Mouse (Mus musculus) lung, postnatal 0 days (tissue): Measurements from ENCODE around the gene Nutm1. TPM values are rescaled to one million over a fixed set of nuclear protein-coding genes. Genes with fewer than 3 reads are reported as not detected.

Experiments
- ATAC-seq: fragments of 200-750 bp; cut with Nextera tagmentation; 2 replicates; pipeline ENCODE4 v1.8.0; 2017; ENCODE audit warnings: moderate library complexity
- DNase-seq: peaks from one replicate; pipeline ENCODE4 v3.0.0-alpha.2; 2016; ENCODE audit warnings: low spot score
- H3K27ac ChIP-seq: fragments of 300-500 bp; sonication (generic); 2 replicates; pipeline ENCODE4 v1.5.1; 2014; ENCODE audit warnings: antibody characterized with exemption, mild to moderate bottlenecking, low read length, mixed read lengths
- H3K27me3 ChIP-seq: fragments of 300-500 bp; sonication (generic); replicated peaks from 2 replicates; pipeline ENCODE4 v1.6.1; 2014; ENCODE audit warnings: low read length, mixed read lengths; ENCODE audit not compliant: insufficient read depth
- H3K36me3 ChIP-seq: fragments of 300-500 bp; sonication (generic); 2 replicates; pipeline ENCODE4 v1.6.1; 2014; ENCODE audit warnings: low read length, mixed read lengths; ENCODE audit not compliant: insufficient read depth
- H3K4me1 ChIP-seq: fragments of 300-500 bp; sonication (generic); 2 replicates; pipeline ENCODE4 v1.6.1; 2014; ENCODE audit warnings: antibody characterized with exemption, low read depth, low read length, mixed read lengths; ENCODE audit not compliant: insufficient read depth
- H3K4me2 ChIP-seq: fragments of 300-500 bp; sonication (generic); replicated peaks from 2 replicates; pipeline ENCODE4 v1.6.1; 2014; ENCODE audit warnings: low read depth, mild to moderate bottlenecking, low read length, moderate library complexity, mixed read lengths
- H3K4me3 ChIP-seq: fragments of 300-500 bp; sonication (generic); 2 replicates; pipeline ENCODE4 v1.5.1; 2014; ENCODE audit warnings: low read depth, low read length
- H3K9ac ChIP-seq: fragments of 300-500 bp; sonication (generic); replicated peaks from 2 replicates; pipeline ENCODE4 v1.6.1; 2014; ENCODE audit warnings: low read depth, mild to moderate bottlenecking
- H3K9me3 ChIP-seq: fragments of 300-500 bp; sonication (generic); 2 replicates; pipeline ENCODE4 v1.6.1; 2016; ENCODE audit warnings: low read length, mixed read lengths
- CTCF ChIP-seq: IDR thresholded peaks from 2 replicates; pipeline ENCODE4 v1.5.1; 2016; ENCODE audit warnings: antibody characterized with exemption, mild to moderate bottlenecking
- EP300 ChIP-seq: IDR thresholded peaks from 2 replicates; pipeline ENCODE4 v1.6.1; 2016; ENCODE audit warnings: antibody characterized with exemption, mild to moderate bottlenecking, control low read depth
- WGBS: fragments of 180-500 bp; shearing (Covaris S2); extraction: QIAGEN DNeasy Blood & Tissue Kit; methylation state at CpG from one replicate; pipeline ENCODE4 v1.1.7; 2014; 5-methylcytosine and 5-hydroxymethylcytosine counted together
- polyA plus RNA-seq: library from polyadenylated mRNA; unstranded; fragments of >200 nt; fragmentation: Nextera tagmentation; extraction: Ambion mirVana; gene quantifications from 2 replicates; pipeline ENCODE4 v1.2.1, GENCODE M21; 2015

Gene Nutm1
- polyA plus RNA-seq, 1 experiment from 2014 or later, result 0.02 TPM

- H3K4me1 ChIP-seq, result peaks cover 5% of the 10 kb centered on the region; the same call in 1 of the 2 replicates
- peak within 1 kb of the TSS; percentile 67 for H3K4me2 ChIP-seq
- H3K4me3 ChIP-seq, result peak within 1 kb of the TSS; percentile 84
- peak within 1 kb of the TSS; percentile 93 for H3K27ac ChIP-seq
- WGBS, result under 1% methylated on average over 62 of the region's 85 CpGs
- peak; percentile 46 for TF ChIP-seq CTCF
- no peak for TF ChIP-seq EP300
- no peaks in the 10 kb centered on the region for H3K36me3 ChIP-seq
- peak within 1 kb of the TSS; percentile 73 for H3K9ac ChIP-seq
- DNase-seq, result peak; percentile 97
- H3K9me3 ChIP-seq, result no peaks in the 10 kb centered on the region
- ATAC-seq, result peak; percentile 97
- no peaks in the 10 kb centered on the region for H3K27me3 ChIP-seq
Measured at GRCm38 (mm10) chr2:112265448-112266241, 6.6 kb upstream of the Nutm1 start, which contains the start of gene Slc12a6. TSS of gene Slc12a6 (plus strand) at chr2:112265825.

- no peaks in the 10 kb centered on the region for H3K36me3 ChIP-seq
- ATAC-seq (no peak), DNase-seq (no peak)
- no peak overlapping the region for H3K9ac ChIP-seq
- TF ChIP-seq EP300, result no peak
- TF ChIP-seq CTCF, result no peak
- H3K4me2 ChIP-seq, result no peak overlapping the region
- peaks cover 5% of the 10 kb centered on the region; the same call in 1 of the 2 replicates for H3K4me1 ChIP-seq
- WGBS, result 68% methylated on average over 4 of the region's 4 CpGs
- no peak overlapping the region for H3K4me3 ChIP-seq
- H3K27ac ChIP-seq, result no peak overlapping the region
- H3K9me3 ChIP-seq, result no peaks in the 10 kb centered on the region
- H3K27me3 ChIP-seq, result no peaks in the 10 kb centered on the region
Measured at GRCm38 (mm10) chr2:112264364-112264763, 5.3 kb upstream of the Nutm1 start.

- Histone ChIP-seq H3K4me3 (peak overlapping the region; percentile 56; the same call in 1 of the 2 replicates), H3K27me3 (no peaks in the 10 kb centered on the region), H3K9me3 (no peaks in the 10 kb centered on the region), H3K27ac (0 out of 2 replicates have a peak overlapping the region, but pooled peaks have one; percentile 43), H3K4me2 (peak overlapping the region; percentile 63), H3K36me3 (no peaks in the 10 kb centered on the region), H3K9ac (0 out of 2 replicates have a peak overlapping the region, but pooled peaks have one; percentile 37), H3K4me1 (peaks cover 5% of the 10 kb centered on the region; the same call in 1 of the 2 replicates)
- WGBS, result 24% methylated on average over 4 of the region's 4 CpGs
- no peak for ATAC-seq
- peak; percentile 65 for DNase-seq
- TF ChIP-seq CTCF (peak; percentile 60), EP300 (no peak)
Measured at GRCm38 (mm10) chr2:112262779-112263295, 3.7 kb upstream of the Nutm1 start.

GRCm38 (mm10) chr2:112261748-112262653 is 2.9 kb upstream of the Nutm1 start, which contains the start of gene Nop10:
TSS of gene Nop10 (plus strand) at chr2:112261926.
- H3K4me1 ChIP-seq, result peaks cover 5% of the 10 kb centered on the region; the same call in 1 of the 2 replicates
- peak within 1 kb of the TSS; percentile 56 for H3K4me3 ChIP-seq
- DNase-seq, result peak; percentile 94
- peak within 1 kb of the TSS; percentile 37; the same call in 1 of the 2 replicates for H3K9ac ChIP-seq
- H3K36me3 ChIP-seq, result no peaks in the 10 kb centered on the region
- WGBS, result under 1% methylated on average over 36 of the region's 36 CpGs
- H3K4me2 ChIP-seq, result peak within 1 kb of the TSS; percentile 63
- TF ChIP-seq EP300 (no peak), CTCF (peak; percentile 93)
- H3K9me3 ChIP-seq, result no peaks in the 10 kb centered on the region
- peak within 1 kb of the TSS; percentile 43; the same call in 1 of the 2 replicates for H3K27ac ChIP-seq
- H3K27me3 ChIP-seq, result no peaks in the 10 kb centered on the region
- ATAC-seq, result peak; percentile 55

- WGBS, result 52% methylated on average over 7 of the region's 7 CpGs
Measured at GRCm38 (mm10) chr2:112254675-112255515, 4.2 kb downstream of the Nutm1 start.

More at GRCm38 (mm10) chr2:112254675-112255515, 4.2 kb downstream of the Nutm1 start:
- Histone ChIP-seq H3K27ac (no peak overlapping the region), H3K4me3 (no peak overlapping the region), H3K9ac (no peak overlapping the region), H3K27me3 (no peaks in the 10 kb centered on the region), H3K4me2 (no peak overlapping the region), H3K36me3 (no peaks in the 10 kb centered on the region), H3K4me1 (no peaks in the 10 kb centered on the region), H3K9me3 (no peaks in the 10 kb centered on the region)
- no peak for DNase-seq
- TF ChIP-seq CTCF, result no peak
- no peak for TF ChIP-seq EP300
- no peak for ATAC-seq
